Mouse (Mus musculus) left cerebral cortex, adult 18-20 months (tissue): Measurements from ENCODE around the gene Whrn. TPM values are rescaled to one million over a fixed set of nuclear protein-coding genes. Genes with fewer than 3 reads are reported as not detected.
A peak's percentile ranks its signal among the peaks of the same experiment; 100 is the strongest.

Experiments
- DNase-seq, 2 experiments: peaks; one replicate each; pipeline ENCODE4 v3.0.0; 2021 to 2022; ENCODE audit warnings: low spot score in 2 of 2, mixed read lengths in 1 of 2
- total RNA-seq, 2 experiments: library from RNA; stranded (reverse); gene quantifications; 2 replicates each; pipeline ENCODE4 v1.2.3; 2021

Gene Whrn
- total RNA-seq, 2 experiments from 2014 or later = 38.5 to 42.1 TPM

DNA sequence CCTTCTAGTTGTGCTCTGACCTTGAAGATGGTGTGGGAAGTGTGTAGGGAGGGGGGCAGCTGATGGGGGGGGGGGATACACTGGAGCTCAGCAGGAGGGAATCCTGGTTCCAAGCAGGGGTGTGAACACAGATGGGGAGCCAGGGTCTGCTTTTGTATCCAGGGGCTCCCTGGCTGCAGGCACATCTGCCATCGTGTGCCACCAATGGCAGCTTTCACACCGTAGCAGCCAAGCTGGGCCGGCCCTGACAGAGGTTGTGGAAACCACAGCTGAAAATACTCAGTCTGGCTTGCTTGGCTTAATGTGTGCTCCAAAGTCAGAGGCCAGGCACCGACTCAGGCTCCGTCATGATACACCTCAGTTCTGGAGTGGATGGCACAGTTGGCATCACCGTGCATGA lies 107.8 kb downstream of the Whrn start:
- DNase-seq = no peak

DNA sequence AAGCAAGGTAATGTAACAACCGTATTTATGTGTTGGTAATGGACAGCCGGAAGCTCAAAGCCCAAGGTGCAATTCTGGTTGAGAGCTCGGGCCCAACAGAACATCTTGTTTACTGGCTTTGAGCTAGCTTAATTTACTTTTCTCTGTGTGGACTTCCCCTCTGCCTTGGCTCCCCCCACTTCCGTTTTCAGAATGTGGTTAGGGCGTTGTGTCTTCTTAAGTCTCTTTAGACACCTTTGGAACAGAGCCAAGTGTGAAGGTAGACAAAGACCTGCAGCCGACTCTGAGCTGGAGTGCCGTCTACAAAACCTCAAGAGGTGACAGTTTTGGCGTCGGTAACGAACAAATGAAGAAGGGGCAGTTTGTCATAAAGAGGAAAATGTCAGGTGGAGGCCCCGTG lies 110.0 kb downstream of the Whrn start:
- DNase-seq = no peak

DNA sequence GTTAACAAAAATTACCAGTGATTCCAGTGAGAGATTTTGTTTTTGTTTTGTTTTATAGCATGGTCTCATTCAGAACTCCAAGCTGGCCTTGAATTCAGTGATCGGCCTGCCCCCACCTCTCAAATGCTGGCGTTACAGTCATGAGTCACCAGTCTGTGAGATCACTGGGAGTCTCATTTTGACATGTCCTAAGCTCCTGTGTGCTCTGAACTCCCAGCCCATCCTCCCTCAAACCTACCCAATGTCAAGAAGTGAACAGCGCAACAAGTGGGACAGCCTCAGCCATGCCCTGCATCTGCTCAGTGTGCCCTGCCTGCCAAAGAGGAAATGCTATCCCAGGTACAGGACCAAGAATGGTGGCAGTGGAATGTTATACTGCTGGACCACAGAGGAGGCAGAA lies 110.5 kb downstream of the Whrn start:
- no peak for DNase-seq

DNA sequence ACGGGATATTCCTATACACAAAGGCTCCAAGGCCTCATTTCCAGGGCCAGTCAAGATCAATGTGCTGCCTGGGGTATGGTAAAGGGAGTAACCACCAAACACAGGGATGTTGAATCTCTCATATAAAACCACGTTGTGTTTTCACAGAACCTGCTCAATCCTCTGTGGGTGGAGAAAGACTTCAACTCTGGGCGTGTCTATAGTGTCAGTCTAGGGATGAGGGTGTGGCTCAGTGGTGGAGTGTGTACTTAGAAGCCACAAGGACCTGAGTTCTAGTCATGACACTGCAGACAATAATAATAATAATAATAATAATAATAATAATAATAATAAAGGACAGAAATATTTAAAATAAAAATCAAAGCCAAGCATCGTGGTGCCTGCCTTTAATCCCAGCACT lies 111.5 kb downstream of the Whrn start:
- DNase-seq = no peak

DNA sequence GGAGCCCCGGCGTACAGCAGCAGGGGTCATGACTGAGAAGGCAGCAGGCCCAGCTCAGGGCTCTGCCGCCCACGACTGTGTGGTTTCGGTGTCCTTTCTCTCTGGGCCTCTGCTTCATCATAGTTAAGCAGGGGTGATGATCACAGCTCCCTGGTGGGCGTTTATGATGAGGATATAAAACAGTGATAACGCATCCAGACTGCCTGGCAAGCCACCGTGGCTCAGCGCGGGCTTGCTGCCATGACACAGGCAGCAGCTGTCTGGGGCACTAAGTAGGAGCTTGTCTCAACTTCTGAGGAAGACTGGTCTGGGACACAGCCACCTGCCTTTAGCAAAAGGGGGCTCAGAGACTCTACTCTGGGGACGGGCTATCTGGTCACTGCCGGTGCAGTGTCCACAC lies 112.3 kb downstream of the Whrn start:
- DNase-seq = no peak

DNA sequence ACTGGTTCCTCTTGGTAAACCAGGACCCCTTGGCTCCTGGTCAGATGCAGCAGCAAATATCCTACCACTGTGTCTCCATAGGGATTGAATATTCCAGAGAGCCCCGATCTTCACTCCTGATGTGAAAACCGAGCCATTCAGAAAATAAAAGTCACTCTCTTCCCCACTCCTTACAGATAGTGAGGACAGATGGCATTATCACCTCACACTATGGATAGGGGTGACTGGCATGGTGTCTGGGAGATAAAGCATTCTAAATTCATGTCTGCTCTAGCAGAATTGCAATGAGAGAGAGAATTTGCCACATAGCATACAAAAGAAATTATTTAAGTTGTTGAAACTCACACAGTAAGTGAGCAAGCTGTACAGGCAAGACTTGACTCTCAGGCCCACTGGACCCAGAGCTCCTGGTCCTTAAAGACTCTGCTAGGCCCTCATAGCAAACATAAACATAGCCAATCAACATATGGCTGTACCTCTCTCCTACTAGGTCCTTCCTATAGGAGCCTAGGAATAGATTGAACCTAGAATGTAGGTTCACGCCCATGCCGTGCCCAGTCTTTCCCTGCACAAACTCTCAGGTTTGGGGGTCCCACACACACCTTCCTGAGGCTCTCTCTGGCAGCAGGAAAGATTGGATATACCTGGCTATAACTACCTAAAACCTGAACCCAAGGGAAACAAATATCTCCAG lies 113.0 kb downstream of the Whrn start:
- no peak for DNase-seq

DNA sequence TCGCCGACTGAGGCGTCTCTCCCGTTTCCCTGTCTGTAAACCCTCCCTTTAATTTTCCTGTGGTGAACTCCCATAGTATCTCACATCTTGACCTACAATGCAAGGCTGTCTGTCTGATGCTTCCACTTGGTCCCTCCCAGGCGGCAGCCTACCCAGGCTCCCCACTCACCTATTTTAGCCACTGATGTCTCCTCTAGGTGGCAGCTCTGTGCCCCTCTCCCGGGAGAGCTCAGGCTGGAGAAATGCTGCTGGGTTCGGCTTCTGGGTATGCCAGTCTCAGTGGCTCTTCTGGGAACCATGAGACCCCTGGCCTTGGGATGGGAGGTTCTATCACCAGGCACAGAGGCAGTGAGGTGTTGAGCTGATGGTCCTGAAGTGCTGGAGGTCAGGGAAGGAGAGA lies 118.3 kb downstream of the Whrn start:
- DNase-seq = no peak

DNA sequence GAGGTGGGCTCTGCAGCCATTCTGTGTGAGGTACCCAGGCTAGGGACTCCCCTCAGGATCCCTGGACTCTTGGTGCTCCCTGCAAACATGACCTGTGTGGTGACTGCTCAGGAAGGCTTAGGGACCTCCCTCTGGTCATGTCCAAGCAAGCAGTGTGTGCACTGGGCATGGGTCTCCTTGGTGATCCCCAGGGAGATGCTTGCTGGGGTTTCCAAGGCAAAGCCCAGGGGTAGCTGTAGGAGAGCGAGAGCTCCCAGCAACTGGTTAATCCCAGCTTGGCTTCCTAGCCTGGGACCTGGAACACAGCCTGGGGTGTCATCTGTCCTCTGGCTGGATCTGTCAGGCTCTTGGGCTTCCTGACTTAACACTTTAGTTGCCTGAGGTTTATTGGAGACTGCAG lies 120.4 kb downstream of the Whrn start:
- no peak for DNase-seq

DNA sequence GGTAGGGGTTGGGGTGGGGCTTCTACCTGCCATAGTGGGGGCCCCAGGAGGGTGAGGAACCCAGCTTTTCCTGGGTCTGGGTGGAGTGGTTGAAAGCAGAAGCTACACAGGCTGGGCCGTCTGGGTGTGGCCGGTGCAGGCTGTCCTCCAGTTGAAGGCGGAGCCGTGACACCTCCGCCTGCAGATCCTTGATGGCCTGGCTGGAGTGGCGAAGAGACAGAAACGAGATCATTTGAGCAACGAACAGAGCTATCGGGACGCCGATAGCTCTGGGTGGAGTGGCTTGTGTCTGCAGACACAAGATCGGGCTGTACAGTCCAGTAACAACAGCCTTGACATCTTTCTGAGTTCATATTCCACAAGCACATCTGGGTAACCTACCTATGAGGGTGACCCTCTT lies 121.5 kb downstream of the Whrn start:
- no peak for DNase-seq

DNA sequence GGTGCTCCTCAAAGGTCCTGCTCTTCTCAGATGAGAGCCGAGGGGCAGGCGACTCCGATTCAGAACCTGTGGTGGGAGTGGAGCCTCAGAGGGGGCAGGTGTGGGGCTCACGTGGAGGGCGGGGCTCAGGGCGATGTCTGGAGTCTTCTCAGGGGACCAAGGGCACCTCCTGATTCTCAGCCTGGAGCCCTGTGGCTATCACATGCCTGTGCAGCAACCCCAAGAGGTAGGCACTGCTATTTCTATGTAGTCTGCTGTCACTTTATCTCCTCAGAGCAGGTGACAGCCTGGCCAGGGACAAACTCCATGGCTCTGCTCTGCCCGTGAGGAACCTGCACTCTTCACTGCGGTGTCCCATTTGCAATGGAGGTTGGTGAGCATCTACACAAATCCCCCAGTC lies 122.4 kb downstream of the Whrn start:
- DNase-seq = no peak

DNA sequence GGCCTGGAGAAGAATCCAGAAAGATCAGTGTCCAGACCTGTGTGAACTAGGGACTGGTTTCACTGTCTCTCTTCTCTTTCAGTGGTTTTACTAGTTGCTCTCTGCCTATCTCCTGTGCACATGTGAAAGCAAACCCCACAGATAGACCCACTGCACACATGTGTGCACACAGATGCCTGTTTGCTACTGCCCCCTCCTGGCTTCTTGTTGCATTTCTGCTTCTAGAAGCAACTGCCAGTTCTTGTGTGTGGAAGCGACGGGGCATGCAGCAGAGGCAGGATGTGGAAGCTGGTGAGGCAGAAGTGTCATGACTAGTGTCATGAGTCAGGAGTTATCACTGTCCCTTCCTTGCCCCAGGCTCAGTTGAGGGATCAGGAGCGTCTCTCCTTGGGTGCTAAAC lies 123.9 kb downstream of the Whrn start:
- DNase-seq = peak in 1 of 2 experiments; percentile 41

DNA sequence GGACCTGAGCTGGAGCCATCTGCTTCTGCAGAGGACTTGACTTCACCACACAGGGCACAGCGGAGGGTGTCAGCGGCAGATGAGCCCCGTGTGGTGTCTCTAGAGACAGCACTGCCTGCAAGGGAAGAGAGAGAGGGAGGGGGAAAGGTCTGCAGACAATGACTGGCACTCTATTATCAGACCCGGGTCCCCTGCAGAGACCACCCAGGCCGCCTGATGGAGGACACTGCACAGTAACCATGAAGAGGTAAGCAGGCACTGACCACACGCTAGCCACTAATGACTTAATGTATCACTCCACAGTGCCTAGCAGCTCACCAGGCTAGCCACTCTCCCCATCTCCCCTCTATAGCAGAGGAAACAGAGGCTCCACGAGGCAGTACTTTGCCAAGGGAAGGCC lies 124.9 kb downstream of the Whrn start:
- DNase-seq = no peak

DNA sequence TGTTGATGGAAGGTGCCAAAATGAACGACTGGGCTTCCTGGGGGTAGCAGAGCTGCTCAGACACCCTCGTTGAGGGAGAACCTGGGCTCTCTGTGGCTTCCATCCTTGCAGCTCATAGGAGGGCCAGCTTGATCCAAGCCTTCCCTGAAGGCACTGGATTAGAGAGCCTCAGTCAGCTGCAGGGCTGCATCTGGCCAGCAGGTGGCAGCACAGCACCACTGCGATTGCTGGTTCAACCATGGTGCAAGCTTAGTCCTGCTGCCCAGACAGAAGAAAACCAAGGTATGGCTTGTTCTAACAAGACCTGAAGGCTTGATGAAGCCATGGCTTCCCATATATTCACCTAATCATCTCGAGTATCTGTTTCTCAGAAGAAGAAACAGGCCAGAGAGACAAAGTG lies 127.2 kb downstream of the Whrn start:
- peak; percentile 89 to 95 for DNase-seq

Other genes with a start within 250 kb of the Whrn start
- gene Orm1, start 151.4 kb downstream of the Whrn start, total RNA-seq = not detected
- gene Orm3, start 139.8 kb downstream of the Whrn start, total RNA-seq = not detected
- not detected for gene Orm2, start 133.5 kb downstream of the Whrn start, total RNA-seq
- gene Akna, start 92.6 kb downstream of the Whrn start, total RNA-seq = 1 to 10 TPM; 3.3 TPM
- gene Atp6v1g1, start 48.8 kb upstream of the Whrn start, total RNA-seq = 100 to 1,000 TPM; 143 to 157 TPM
- 10 to 100 TPM in 1 of 2 experiments, 1 to 10 TPM in 1; 9.5 to 10.4 TPM for gene Tmem268, start 62.8 kb upstream of the Whrn start, total RNA-seq
- gene Gm11213, start 109.3 kb upstream of the Whrn start, total RNA-seq = not detected
- not detected for gene Tex48, start 126.4 kb upstream of the Whrn start, total RNA-seq
- gene Gm11214, start 167.4 kb upstream of the Whrn start, total RNA-seq = not detected
- gene Tnfsf15, start 249.1 kb upstream of the Whrn start, total RNA-seq = under 1 TPM in 1 of 2 experiments, not detected in 1; 0.14 TPM